Mouse (Mus musculus) forebrain, embryonic 16.5 days (tissue): ENCODE measurements around the gene Cflar. TPM values are rescaled to one million over a fixed set of nuclear protein-coding genes. Genes with fewer than 3 reads are reported as not detected.
"Not testable (repeated sequence)": the region's sequence is repeated elsewhere in the genome, so short reads cannot be mapped to it uniquely, and the experiment has no call there.

Experiments used
- ATAC-seq: fragments of 200-750 bp; cut with Nextera tagmentation; 2 replicates; pipeline ENCODE4 v1.8.0; 2017; ENCODE audit warnings: mild to moderate bottlenecking, moderate library complexity
- H3K27ac ChIP-seq: fragments of 300-500 bp; sonication (generic); 2 replicates; pipeline ENCODE4 v1.5.1; 2014; ENCODE audit warnings: low read length, control low read depth
- H3K27me3 ChIP-seq: fragments of 300-500 bp; sonication (generic); replicated peaks from 2 replicates; pipeline ENCODE4 v1.6.1; 2014; ENCODE audit warnings: low read length; ENCODE audit not compliant: control insufficient read depth, insufficient read depth
- H3K36me3 ChIP-seq: fragments of 300-500 bp; sonication (generic); 2 replicates; pipeline ENCODE4 v1.6.1; 2014; ENCODE audit not compliant: control insufficient read depth, insufficient read depth
- H3K4me1 ChIP-seq: fragments of 300-500 bp; sonication (generic); replicated peaks from 2 replicates; pipeline ENCODE4 v1.6.1; 2014; ENCODE audit warnings: low read length; ENCODE audit not compliant: control insufficient read depth, insufficient read depth
- H3K4me2 ChIP-seq: fragments of 300-500 bp; sonication (generic); 2 replicates; pipeline ENCODE4 v1.6.1; 2014; ENCODE audit warnings: mild to moderate bottlenecking, low read length, control low read depth
- H3K4me3 ChIP-seq: fragments of 300-500 bp; sonication (generic); replicated peaks from 2 replicates; pipeline ENCODE4 v1.5.1; 2014; ENCODE audit warnings: mild to moderate bottlenecking, low read length, control low read depth
- H3K9ac ChIP-seq: fragments of 300-500 bp; sonication (generic); replicated peaks from 2 replicates; pipeline ENCODE4 v1.6.1; 2014; ENCODE audit warnings: low read depth, low read length, control low read depth
- H3K9me3 ChIP-seq: fragments of 300-500 bp; sonication (generic); 2 replicates; pipeline ENCODE4 v1.6.1; 2016; ENCODE audit warnings: low read length; ENCODE audit not compliant: control insufficient read depth
- WGBS: fragments of 180-500 bp; shearing (Covaris S2); extraction: QIAGEN DNeasy Blood & Tissue Kit; methylation state at CpG from one replicate; pipeline ENCODE4 v1.1.7; 2014; 5-methylcytosine and 5-hydroxymethylcytosine counted together
- polyA plus RNA-seq: library from polyadenylated mRNA; unstranded; fragments of >200 nt; fragmentation: Nextera tagmentation; extraction: Ambion mirVana; gene quantifications from 2 replicates; pipeline ENCODE4 v1.2.1, GENCODE M21; 2015

The Cflar gene
- polyA plus RNA-seq, 1 experiment from 2014 or later = 15.8 TPM

GRCm38 (mm10) chr1:58736968-58737367, 25.7 kb downstream of the Cflar start:
- no peaks in the 10 kb centered on the region for H3K36me3 ChIP-seq
- 82% methylated on average over 22 of the region's 22 CpGs for WGBS
- peaks cover 4% of the 10 kb centered on the region; the same call in 1 of the 2 replicates for H3K4me1 ChIP-seq
- H3K9ac ChIP-seq = no peak overlapping the region
- no peak overlapping the region for H3K4me2 ChIP-seq
- no peak for ATAC-seq
- peak overlapping the region; percentile 41 for H3K27ac ChIP-seq
- no peaks in the 10 kb centered on the region for H3K9me3 ChIP-seq
- H3K27me3 ChIP-seq = no peaks in the 10 kb centered on the region
- H3K4me3 ChIP-seq = no peak overlapping the region

GRCm38 (mm10) chr1:58739529-58739928, 28.2 kb downstream of the Cflar start:
- Histone ChIP-seq H3K27me3 (no peaks in the 10 kb centered on the region), H3K27ac (peak overlapping the region; percentile 63; the same call in 1 of the 2 replicates)

GRCm38 (mm10) chr1:58742571-58743021, 31.3 kb downstream of the Cflar start:
- H3K4me3 ChIP-seq = no peak overlapping the region
- no peak overlapping the region for H3K9ac ChIP-seq
- no peaks in the 10 kb centered on the region for H3K9me3 ChIP-seq
- H3K36me3 ChIP-seq = no peaks in the 10 kb centered on the region
- no peaks in the 10 kb centered on the region for H3K27me3 ChIP-seq
- H3K4me2 ChIP-seq = no peak overlapping the region
- H3K27ac ChIP-seq = no peak overlapping the region
- peaks cover 4% of the 10 kb centered on the region; the same call in 1 of the 2 replicates for H3K4me1 ChIP-seq
- ATAC-seq = no peak
- WGBS = 79% methylated on average over 5 of the region's 5 CpGs

More at GRCm38 (mm10) chr1:58739529-58739928, 28.2 kb downstream of the Cflar start:
- H3K4me2 ChIP-seq = no peak overlapping the region
- H3K4me1 ChIP-seq = peaks cover 4% of the 10 kb centered on the region; the same call in 1 of the 2 replicates
- H3K4me3 ChIP-seq = no peak overlapping the region
- peak; percentile 95 for ATAC-seq
- no peak overlapping the region for H3K9ac ChIP-seq
- H3K9me3 ChIP-seq = no peaks in the 10 kb centered on the region
- WGBS = 58% methylated on average over 7 of the region's 7 CpGs
- no peaks in the 10 kb centered on the region for H3K36me3 ChIP-seq

GRCm38 (mm10) chr1:58743252-58743651, 31.9 kb downstream of the Cflar start:
- Histone ChIP-seq H3K9ac (no peak overlapping the region), H3K4me3 (no peak overlapping the region), H3K27ac (no peak overlapping the region), H3K9me3 (no peaks in the 10 kb centered on the region), H3K27me3 (no peaks in the 10 kb centered on the region), H3K4me2 (no peak overlapping the region), H3K4me1 (peaks cover 4% of the 10 kb centered on the region; the same call in 1 of the 2 replicates), H3K36me3 (no peaks in the 10 kb centered on the region)
- no peak for ATAC-seq
- WGBS = 92% methylated on average over 6 of the region's 6 CpGs

- H3K4me1 ChIP-seq = no peaks in the 10 kb centered on the region
- H3K27ac ChIP-seq = no peak overlapping the region
- WGBS = 92% methylated on average over 7 of the region's 7 CpGs
- no peaks in the 10 kb centered on the region for H3K27me3 ChIP-seq
- ATAC-seq = no peak
- no peaks in the 10 kb centered on the region for H3K36me3 ChIP-seq
- H3K4me2 ChIP-seq = no peak overlapping the region
- H3K9me3 ChIP-seq = no peaks in the 10 kb centered on the region
- H3K4me3 ChIP-seq = no peak overlapping the region
- no peak overlapping the region for H3K9ac ChIP-seq
Measured at GRCm38 (mm10) chr1:58744645-58745044, 33.3 kb downstream of the Cflar start.

- 66% methylated on average over 9 of the region's 9 CpGs for WGBS
- peak; percentile 69; the same call in 1 of the 2 replicates for ATAC-seq
- no peak overlapping the region for H3K4me3 ChIP-seq
- H3K9me3 ChIP-seq = no peaks in the 10 kb centered on the region
- no peak overlapping the region for H3K4me2 ChIP-seq
- no peaks in the 10 kb centered on the region for H3K27me3 ChIP-seq
- H3K36me3 ChIP-seq = no peaks in the 10 kb centered on the region
- no peaks in the 10 kb centered on the region for H3K4me1 ChIP-seq
- H3K9ac ChIP-seq = no peak overlapping the region
- no peak overlapping the region for H3K27ac ChIP-seq
Measured at GRCm38 (mm10) chr1:58746880-58747279, 35.6 kb downstream of the Cflar start.

- no peak for ATAC-seq
- H3K4me3 ChIP-seq = no peak overlapping the region
- H3K36me3 ChIP-seq = no peaks in the 10 kb centered on the region
- H3K9me3 ChIP-seq = no peaks in the 10 kb centered on the region
- H3K27me3 ChIP-seq = no peaks in the 10 kb centered on the region
- no peak overlapping the region for H3K4me2 ChIP-seq
- H3K4me1 ChIP-seq = no peaks in the 10 kb centered on the region
- no peak overlapping the region for H3K27ac ChIP-seq
- 96% methylated on average over 3 of the region's 3 CpGs for WGBS
- no peak overlapping the region for H3K9ac ChIP-seq
Measured at GRCm38 (mm10) chr1:58759451-58759850, 48.1 kb downstream of the Cflar start.

GRCm38 (mm10) chr1:58760581-58760980, 49.3 kb downstream of the Cflar start:
- 91% methylated on average over 1 of the region's 1 CpGs for WGBS

GRCm38 (mm10) chr1:58761391-58762275, 50.3 kb downstream of the Cflar start:
- H3K9ac ChIP-seq, H3K4me2 ChIP-seq, H3K27me3 ChIP-seq, H3K27ac ChIP-seq, H3K36me3 ChIP-seq, H3K4me3 ChIP-seq, H3K4me1 ChIP-seq, ATAC-seq, H3K9me3 ChIP-seq: not testable (repeated sequence)
- WGBS = 50% methylated on average over 5 of the region's 5 CpGs

More at GRCm38 (mm10) chr1:58760581-58760980, 49.3 kb downstream of the Cflar start:
- Histone ChIP-seq H3K4me3 (no peak overlapping the region), H3K36me3 (no peaks in the 10 kb centered on the region), H3K27ac (no peak overlapping the region), H3K9me3 (no peaks in the 10 kb centered on the region), H3K4me1 (no peaks in the 10 kb centered on the region), H3K4me2 (no peak overlapping the region), H3K27me3 (no peaks in the 10 kb centered on the region), H3K9ac (no peak overlapping the region)
- no peak for ATAC-seq
